Mouse (Mus musculus): ENCODE measurements around the gene Hba-a1. TPM values are rescaled to one million over a fixed set of nuclear protein-coding genes. Genes with fewer than 3 reads are reported as not detected.
A peak's percentile ranks its signal among the peaks of the same experiment; 100 is the strongest.

The Hba-a1 gene
- polyA plus RNA-seq, 1 experiment: 41.7 TPM

DNA sequence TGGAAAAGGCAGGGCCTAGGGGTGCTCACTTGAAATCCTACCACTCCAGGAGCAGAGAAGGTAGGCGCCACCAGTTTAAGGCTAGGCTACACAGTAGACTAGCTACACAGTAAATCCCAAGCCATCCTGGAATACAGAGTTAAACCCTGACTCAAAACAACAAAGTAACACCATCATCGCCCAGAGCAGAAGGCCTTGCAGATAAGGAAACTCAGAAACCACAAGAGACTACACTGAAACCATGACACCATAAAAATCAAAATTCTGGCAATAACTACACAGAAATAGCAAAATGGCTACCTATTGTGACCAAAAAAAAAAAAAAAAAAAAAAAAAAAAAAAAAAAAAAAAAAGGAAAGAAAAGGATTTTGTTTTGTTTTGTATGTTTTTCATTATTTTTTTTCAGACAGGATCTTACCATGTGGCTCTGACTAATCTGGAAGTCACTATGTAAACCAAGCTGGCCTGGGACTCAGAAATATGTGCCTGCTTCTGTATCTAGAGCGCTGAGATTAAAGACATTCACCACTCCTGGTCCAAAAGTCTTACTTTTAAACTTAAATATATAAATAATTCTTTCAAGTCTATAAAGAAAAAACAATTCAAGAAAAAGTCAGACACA, 18.1 kb upstream of the Hba-a1 start:
- Histone ChIP-seq H3K27me3 (ENCODE audit: control insufficient read depth, insufficient read depth, low read length) (no peaks in the 10 kb centered on the region), H3K27ac (ENCODE audit: control insufficient read depth, insufficient read depth, low read depth, low read length) (no peak overlapping the region), H3K36me3 (ENCODE audit: control insufficient read depth, insufficient read depth, low read length) (no peaks in the 10 kb centered on the region), H3K4me3 (ENCODE audit: control insufficient read depth, low read depth, low read length) (no peak overlapping the region), H3K4me1 (ENCODE audit: control insufficient read depth, insufficient read depth, low read length) (peaks cover 4% of the 10 kb centered on the region)
- no peak for TF ChIP-seq POLR2A (IDR thresholded peaks at IDR 0.05; ENCODE audit: control insufficient read depth, low read depth, low read length)
- no peak for TF ChIP-seq CTCF (IDR thresholded peaks at IDR 0.05; ENCODE audit: control insufficient read depth, insufficient read depth, insufficient replicate concordance, low read depth, low read length)

DNA sequence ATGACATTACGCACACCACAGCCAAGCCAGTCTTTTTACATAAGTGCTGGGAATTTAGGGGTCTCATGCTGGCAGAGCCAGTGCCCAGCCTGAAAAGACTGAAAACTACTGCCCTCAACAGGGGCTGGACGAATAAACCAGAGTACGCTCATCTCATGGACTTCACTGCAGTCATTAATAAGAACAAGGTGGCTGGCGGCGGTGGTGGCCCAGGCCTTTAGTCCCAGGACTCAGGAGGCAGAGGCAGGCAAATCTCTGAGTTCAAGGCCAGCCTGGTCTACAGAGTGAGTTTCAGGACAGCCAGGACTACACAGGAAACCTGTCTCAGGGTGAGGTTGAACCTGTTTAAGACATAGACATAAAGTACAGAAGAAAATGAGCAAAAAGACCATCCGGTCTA, 17.1 kb upstream of the Hba-a1 start:
- TF ChIP-seq CTCF (IDR thresholded peaks at IDR 0.05; ENCODE audit: control insufficient read depth, insufficient read depth, insufficient replicate concordance, low read depth, low read length) (no peak), POLR2A (IDR thresholded peaks at IDR 0.05; ENCODE audit: control insufficient read depth, low read depth, low read length) (no peak)
- H3K36me3 ChIP-seq (ENCODE audit: control insufficient read depth, insufficient read depth, low read length): no peaks in the 10 kb centered on the region
- no peak overlapping the region for H3K4me3 ChIP-seq (ENCODE audit: control insufficient read depth, low read depth, low read length)
- H3K4me1 ChIP-seq (ENCODE audit: control insufficient read depth, insufficient read depth, low read length): peaks cover 4% of the 10 kb centered on the region
- no peak overlapping the region for H3K27ac ChIP-seq (ENCODE audit: control insufficient read depth, insufficient read depth, low read depth, low read length)
- no peaks in the 10 kb centered on the region for H3K27me3 ChIP-seq (ENCODE audit: control insufficient read depth, insufficient read depth, low read length)

DNA sequence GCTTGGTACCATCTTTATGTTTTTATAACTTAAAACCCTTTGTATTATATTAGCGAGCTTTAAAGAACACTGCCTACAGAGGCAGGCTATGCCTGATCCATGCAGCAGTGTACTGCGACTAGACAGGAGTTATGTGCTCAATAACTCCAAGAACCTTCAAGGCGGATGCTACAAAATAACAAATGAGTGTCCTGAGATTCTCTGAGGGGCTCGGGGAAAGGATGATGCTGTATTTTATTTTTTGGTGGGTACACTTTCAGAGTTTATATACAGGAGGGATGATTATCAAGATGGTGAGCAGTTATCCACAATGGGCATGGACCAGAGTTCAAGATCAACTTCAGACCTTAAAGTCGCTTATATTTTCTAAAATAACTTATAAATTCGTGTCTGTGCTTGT, 16.5 kb upstream of the Hba-a1 start:
- no peak overlapping the region for H3K27ac ChIP-seq (ENCODE audit: control insufficient read depth, insufficient read depth, low read depth, low read length)
- peak overlapping the region; percentile 94 for H3K4me3 ChIP-seq (ENCODE audit: control insufficient read depth, low read depth, low read length)
- no peak for TF ChIP-seq POLR2A (IDR thresholded peaks at IDR 0.05; ENCODE audit: control insufficient read depth, low read depth, low read length)
- TF ChIP-seq CTCF (IDR thresholded peaks at IDR 0.05; ENCODE audit: control insufficient read depth, insufficient read depth, insufficient replicate concordance, low read depth, low read length): no peak
- H3K36me3 ChIP-seq (ENCODE audit: control insufficient read depth, insufficient read depth, low read length): no peaks in the 10 kb centered on the region
- no peaks in the 10 kb centered on the region for H3K27me3 ChIP-seq (ENCODE audit: control insufficient read depth, insufficient read depth, low read length)
- H3K4me1 ChIP-seq (ENCODE audit: control insufficient read depth, insufficient read depth, low read length): peaks cover 4% of the 10 kb centered on the region

DNA sequence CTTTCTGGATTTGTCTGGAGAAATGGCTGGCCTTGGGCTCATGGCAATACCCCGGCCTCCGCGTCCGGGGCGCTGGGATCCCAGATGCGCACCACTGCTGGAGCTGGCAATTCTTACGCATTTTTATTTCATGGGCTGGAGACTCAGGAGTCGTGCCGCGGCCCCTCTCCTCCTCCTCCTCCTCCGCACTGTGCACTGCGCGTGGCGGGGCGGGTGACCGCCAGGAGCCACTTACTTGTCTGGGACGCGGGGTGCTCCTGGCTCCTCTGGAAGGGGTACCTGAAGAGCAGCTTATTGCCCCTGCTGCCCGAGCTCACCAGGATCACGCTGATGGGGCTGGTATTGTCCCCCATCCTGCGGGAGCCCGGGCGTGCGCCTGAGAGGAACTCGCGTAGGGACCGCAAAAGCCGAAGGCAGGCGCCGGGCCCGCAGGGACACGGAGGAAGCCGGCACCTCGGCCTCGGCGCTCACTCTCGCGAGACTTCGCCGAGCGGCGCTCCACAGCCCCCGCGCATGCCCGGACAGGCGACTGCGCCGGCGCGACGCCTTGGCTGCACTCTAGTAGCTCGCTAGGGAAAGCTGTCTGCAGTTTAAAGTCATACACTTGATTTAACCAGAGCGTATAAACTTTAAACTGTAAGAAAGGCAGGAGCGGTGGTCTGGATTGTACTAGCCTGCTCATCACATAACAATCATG, 16.0 kb upstream of the Hba-a1 start, which contains the start of gene Nprl3:
TSS of gene Nprl3 (minus strand) at position 520 of the 697 bp plus-strand sequence.
- TF ChIP-seq POLR2A (IDR thresholded peaks at IDR 0.05; ENCODE audit: control insufficient read depth, low read depth, low read length) (peak; percentile 94), CTCF (IDR thresholded peaks at IDR 0.05; ENCODE audit: control insufficient read depth, insufficient read depth, insufficient replicate concordance, low read depth, low read length) (no peak)

DNA sequence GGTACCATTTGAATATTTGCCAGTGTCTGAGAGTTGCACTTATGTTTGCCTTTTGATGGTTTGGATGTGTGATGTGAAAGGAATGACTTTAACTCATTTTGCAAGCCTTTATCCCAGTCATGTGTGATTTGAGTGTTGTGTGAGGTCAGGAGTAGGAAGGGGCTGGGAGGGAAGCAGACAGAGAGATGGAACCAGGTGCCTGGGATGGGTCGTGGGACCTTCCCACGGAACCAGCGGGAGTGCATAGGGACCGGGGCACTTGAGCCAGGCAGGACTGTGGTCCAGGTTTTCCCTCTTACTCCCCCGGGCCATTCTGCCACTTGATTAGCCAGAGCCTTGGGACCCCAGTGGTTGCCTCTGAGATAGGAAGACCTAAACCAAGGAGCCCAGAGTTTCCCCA, 15.3 kb upstream of the Hba-a1 start:
- no peaks in the 10 kb centered on the region for H3K36me3 ChIP-seq (ENCODE audit: control insufficient read depth, insufficient read depth, low read length)
- H3K4me1 ChIP-seq (ENCODE audit: control insufficient read depth, insufficient read depth, low read length): peaks cover 4% of the 10 kb centered on the region
- no peaks in the 10 kb centered on the region for H3K27me3 ChIP-seq (ENCODE audit: control insufficient read depth, insufficient read depth, low read length)
- TF ChIP-seq CTCF (IDR thresholded peaks at IDR 0.05; ENCODE audit: control insufficient read depth, insufficient read depth, insufficient replicate concordance, low read depth, low read length) (no peak), POLR2A (IDR thresholded peaks at IDR 0.05; ENCODE audit: control insufficient read depth, low read depth, low read length) (no peak)
- H3K27ac ChIP-seq (ENCODE audit: control insufficient read depth, insufficient read depth, low read depth, low read length): peak overlapping the region; percentile 21; the same call in 1 of the 2 replicates
- H3K4me3 ChIP-seq (ENCODE audit: control insufficient read depth, low read depth, low read length): peak overlapping the region; percentile 94; the same call in 1 of the 2 replicates

More for the DNA sequence above, 16.0 kb upstream of the Hba-a1 start, which contains the start of gene Nprl3:
- Histone ChIP-seq H3K4me1 (ENCODE audit: control insufficient read depth, insufficient read depth, low read length) (peaks cover 4% of the 10 kb centered on the region), H3K4me3 (ENCODE audit: control insufficient read depth, low read depth, low read length) (peak within 1 kb of the TSS; percentile 94), H3K27ac (ENCODE audit: control insufficient read depth, insufficient read depth, low read depth, low read length) (peak within 1 kb of the TSS; percentile 88), H3K36me3 (ENCODE audit: control insufficient read depth, insufficient read depth, low read length) (no peaks in the 10 kb centered on the region), H3K27me3 (ENCODE audit: control insufficient read depth, insufficient read depth, low read length) (no peaks in the 10 kb centered on the region)

DNA sequence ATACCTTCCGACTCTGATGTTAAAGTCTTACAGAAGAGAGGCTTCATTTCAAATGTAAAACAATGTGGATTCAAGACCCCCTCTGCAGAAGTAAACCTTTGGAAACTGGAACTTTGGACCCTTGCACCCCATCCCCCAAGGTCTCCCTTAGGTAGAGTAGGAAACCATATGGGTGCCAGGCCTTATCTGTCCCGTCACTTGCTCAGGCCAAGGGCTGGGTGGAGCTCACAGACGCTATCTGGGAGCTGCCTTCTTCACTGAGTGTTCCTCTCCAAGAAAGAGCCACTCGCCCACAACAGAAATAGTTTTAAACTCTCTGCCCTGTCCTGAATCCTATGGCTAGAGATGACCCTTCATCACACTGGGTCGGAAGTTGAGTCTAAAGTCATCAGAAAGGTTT, 14.4 kb upstream of the Hba-a1 start:
- no peaks in the 10 kb centered on the region for H3K27me3 ChIP-seq (ENCODE audit: control insufficient read depth, insufficient read depth, low read length)
- peaks cover 4% of the 10 kb centered on the region for H3K4me1 ChIP-seq (ENCODE audit: control insufficient read depth, insufficient read depth, low read length)
- no peak overlapping the region for H3K4me3 ChIP-seq (ENCODE audit: control insufficient read depth, low read depth, low read length)
- TF ChIP-seq POLR2A (IDR thresholded peaks at IDR 0.05; ENCODE audit: control insufficient read depth, low read depth, low read length) (no peak), CTCF (IDR thresholded peaks at IDR 0.05; ENCODE audit: control insufficient read depth, insufficient read depth, insufficient replicate concordance, low read depth, low read length) (no peak)
- no peak overlapping the region for H3K27ac ChIP-seq (ENCODE audit: control insufficient read depth, insufficient read depth, low read depth, low read length)
- no peaks in the 10 kb centered on the region for H3K36me3 ChIP-seq (ENCODE audit: control insufficient read depth, insufficient read depth, low read length)

DNA sequence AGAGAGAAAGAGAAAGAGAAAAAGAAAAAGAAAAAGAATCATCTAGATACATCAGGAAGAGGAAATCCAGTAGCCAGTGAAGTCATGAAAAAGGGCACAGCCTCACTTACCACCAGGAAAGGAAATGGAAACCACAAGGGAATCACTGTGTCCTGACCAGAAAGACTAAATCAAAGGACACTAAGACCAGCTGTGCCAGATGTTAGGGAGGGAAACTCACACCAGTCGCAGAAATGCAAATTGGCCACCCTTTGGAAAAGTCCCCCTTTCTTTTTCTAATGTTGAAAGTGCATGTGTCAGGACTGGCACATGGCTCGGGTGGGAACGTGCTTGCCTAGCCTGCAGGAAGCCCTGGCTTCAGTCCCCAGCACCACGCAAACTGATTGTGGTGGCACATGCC, 12.1 kb upstream of the Hba-a1 start:
- H3K27ac ChIP-seq (ENCODE audit: control insufficient read depth, insufficient read depth, low read depth, low read length): no peak overlapping the region
- H3K4me1 ChIP-seq (ENCODE audit: control insufficient read depth, insufficient read depth, low read length): peaks cover 4% of the 10 kb centered on the region
- no peak for TF ChIP-seq CTCF (IDR thresholded peaks at IDR 0.05; ENCODE audit: control insufficient read depth, insufficient read depth, insufficient replicate concordance, low read depth, low read length)
- no peak for TF ChIP-seq POLR2A (IDR thresholded peaks at IDR 0.05; ENCODE audit: control insufficient read depth, low read depth, low read length)
- H3K27me3 ChIP-seq (ENCODE audit: control insufficient read depth, insufficient read depth, low read length): no peaks in the 10 kb centered on the region
- no peaks in the 10 kb centered on the region for H3K36me3 ChIP-seq (ENCODE audit: control insufficient read depth, insufficient read depth, low read length)
- H3K4me3 ChIP-seq (ENCODE audit: control insufficient read depth, low read depth, low read length): no peak overlapping the region
